Mouse (Mus musculus): ENCODE results near the gene Twf1.

GRCm38 (mm10) chr15:94582000-94582593 is 7.6 kb downstream of the Twf1 start:
- no peak for TF ChIP-seq CTCF (IDR thresholded peaks at IDR 0.05; ENCODE audit: low read depth)
- no peak for TF ChIP-seq EP300 (IDR thresholded peaks at IDR 0.05; ENCODE audit: low read depth)

Data from liver, embryonic 14.5 days (tissue).